Mouse (Mus musculus): Measurements from ENCODE around the gene Lalba.

GRCm38 (mm10) chr15:98512232-98512631 is 29.7 kb upstream of the Lalba start:
- no peak for TF ChIP-seq CTCF (IDR thresholded peaks at IDR 0.05; ENCODE audit: borderline replicate concordance, control insufficient read depth, extremely low read depth, insufficient read depth, low read length, poor library complexity)
- no peak for TF ChIP-seq POLR2A (IDR thresholded peaks at IDR 0.05; ENCODE audit: control insufficient read depth, extremely low read depth, insufficient read depth, low read length, poor library complexity)

Data from thymus, adult 2 months (tissue).